Mouse (Mus musculus): ENCODE results near the gene Npnt.

Npnt gene

DNA sequence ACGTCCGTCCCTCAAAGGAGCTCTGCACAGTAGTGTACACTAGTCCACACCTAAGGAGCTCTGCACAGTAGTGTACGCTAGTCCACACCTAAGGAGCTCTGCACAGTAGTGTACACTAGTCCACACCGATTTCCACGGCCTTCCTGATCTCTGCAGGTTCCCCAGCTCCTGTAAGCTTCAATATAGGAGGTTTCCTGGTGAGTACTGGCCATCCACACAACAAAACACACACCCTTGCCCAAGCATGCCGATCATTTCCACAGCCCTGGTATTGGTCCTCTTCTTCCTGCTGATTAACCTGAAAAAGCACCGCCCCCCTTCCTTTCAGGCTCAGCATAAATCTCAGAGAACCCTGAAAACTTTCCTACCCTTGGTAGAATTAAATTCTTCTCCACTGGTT lies 57.6 kb downstream of the Npnt start:
- DNase-seq (ENCODE audit: low spot score in 2 of 2): no peak

DNA sequence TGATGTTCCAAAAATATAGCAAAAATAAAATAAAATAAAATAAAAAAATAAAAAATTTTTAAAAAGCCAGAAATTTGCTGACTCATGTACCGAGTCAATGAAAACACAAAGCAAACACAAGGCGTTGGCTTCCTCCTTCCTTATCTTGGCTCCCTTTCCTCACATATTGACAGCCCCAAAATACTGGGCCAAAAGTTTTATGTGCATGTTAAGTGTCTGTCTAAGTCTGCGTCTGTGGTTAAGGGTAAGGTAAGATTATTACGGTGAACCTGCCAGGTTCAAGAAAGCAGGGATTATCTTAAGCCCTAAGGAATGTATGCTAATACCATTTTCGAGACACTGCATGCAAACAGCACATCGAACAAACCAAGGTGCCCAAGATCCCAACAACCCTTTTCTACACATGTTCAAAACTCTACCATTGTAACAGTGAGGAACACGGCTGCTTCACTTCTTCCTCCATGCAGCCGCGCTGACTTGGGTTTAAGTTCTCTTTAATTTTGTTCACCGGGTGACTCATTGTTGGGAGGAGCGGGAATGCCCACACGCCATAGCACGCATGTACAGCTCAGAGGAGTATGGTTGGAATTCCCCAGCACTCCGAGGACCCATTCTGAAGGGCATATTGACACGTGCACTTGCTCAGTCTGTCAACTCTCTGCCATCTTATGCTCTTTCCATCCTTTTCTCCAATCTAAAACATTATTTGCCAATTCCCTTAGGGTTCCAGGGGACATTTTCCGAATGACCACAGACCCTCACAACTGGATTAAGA lies 62.8 kb downstream of the Npnt start:
- no peak for DNase-seq (ENCODE audit: low spot score in 2 of 2)

DNA sequence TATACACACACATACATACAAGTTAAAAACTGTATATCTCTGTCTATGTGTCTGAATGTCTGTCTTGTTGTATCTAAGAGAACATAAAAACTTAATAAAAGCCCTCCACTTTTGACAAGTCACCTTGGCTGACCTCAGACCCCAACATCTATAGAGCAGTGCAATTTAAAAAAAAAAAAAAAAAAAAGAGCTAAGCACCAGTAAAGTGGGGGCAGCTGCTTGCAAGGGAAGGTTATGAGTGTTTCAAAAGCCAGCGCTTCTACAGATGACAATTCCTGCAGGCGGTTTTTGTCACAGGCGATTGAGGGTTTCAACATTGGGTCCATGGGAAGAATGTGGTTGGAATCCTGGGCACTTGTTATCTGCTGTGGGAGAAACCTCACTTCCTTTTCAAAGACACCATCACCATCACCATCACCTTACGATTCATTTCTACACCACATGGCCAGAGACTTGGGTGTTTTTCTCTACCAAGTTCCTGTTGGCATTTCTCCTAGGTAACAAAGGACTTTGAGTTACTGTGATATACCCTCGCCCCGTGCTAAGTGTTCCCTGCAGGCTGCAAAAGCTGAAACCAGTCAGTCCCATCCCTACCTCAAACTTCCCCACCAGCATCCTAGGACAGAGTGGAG lies 63.6 kb downstream of the Npnt start:
- no peak for DNase-seq (ENCODE audit: low spot score in 2 of 2)

- no peak for DNase-seq (ENCODE audit: low spot score in 2 of 2)
Observed at GRCm38 (mm10) chr3:132884459-132884858, 65.6 kb downstream of the Npnt start.

GRCm38 (mm10) chr3:132883256-132883655 lies 66.8 kb downstream of the Npnt start:
- DNase-seq (ENCODE audit: low spot score in 2 of 2): no peak

- DNase-seq (ENCODE audit: low spot score in 2 of 2): peak in 1 of 2 experiments; percentile 14
Observed at GRCm38 (mm10) chr3:132880826-132881225, 69.3 kb downstream of the Npnt start.

GRCm38 (mm10) chr3:132880361-132880760 lies 69.7 kb downstream of the Npnt start:
- no peak for DNase-seq (ENCODE audit: low spot score in 2 of 2)

- no peak for DNase-seq (ENCODE audit: low spot score in 2 of 2)
Observed at GRCm38 (mm10) chr3:132876933-132877676, 73.0 kb downstream of the Npnt start.

- DNase-seq (ENCODE audit: low spot score in 2 of 2): no peak
Observed at GRCm38 (mm10) chr3:132876011-132876708, 73.9 kb downstream of the Npnt start.

GRCm38 (mm10) chr3:132873251-132873650 lies 76.8 kb downstream of the Npnt start:
- no peak for DNase-seq (ENCODE audit: low spot score in 2 of 2)

GRCm38 (mm10) chr3:132871318-132871904 lies 78.7 kb downstream of the Npnt start:
- no peak for DNase-seq (ENCODE audit: low spot score in 2 of 2)

DNA sequence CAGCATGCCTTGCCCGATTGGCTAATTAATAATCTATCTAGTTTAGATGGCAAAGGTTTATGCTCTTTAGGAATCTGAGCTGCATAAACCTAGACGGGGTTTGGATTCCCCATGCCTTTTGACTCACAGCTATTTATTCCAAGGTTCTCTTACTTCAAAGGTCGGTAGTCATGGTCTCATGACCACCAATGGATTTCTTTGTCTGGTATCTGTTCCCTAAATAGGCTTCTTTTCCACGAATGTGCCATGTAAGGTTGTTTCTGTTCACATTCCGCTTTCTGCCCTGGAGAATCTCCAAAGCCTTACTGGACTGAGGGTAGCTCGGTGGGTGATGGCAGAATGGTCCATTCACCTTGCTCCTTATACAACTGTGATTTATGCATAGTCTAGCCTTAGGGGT lies 80.0 kb downstream of the Npnt start:
- no peak for DNase-seq (ENCODE audit: low spot score in 2 of 2)

- DNase-seq (ENCODE audit: low spot score in 2 of 2): no peak
Observed at GRCm38 (mm10) chr3:132868838-132869237, 81.3 kb downstream of the Npnt start.

DNA sequence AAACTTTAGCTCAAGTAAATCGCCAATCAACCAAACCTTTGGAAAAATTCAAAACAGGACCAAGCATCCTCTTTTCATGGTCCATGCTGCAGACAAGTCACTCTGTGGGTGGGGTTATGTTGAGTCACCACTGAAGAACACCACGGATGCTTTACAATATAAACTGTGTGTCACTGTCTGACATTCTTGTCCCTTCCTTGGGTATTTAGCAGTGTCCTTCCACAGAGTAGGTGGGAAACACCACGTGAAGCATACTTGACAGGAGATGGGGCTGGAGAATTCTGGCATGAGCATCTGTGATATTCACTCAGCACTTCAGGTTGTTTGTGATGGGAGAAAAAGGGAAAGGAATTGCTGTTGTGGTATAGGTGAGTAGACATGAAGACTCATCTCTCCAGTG lies 83.1 kb downstream of the Npnt start:
- DNase-seq (ENCODE audit: low spot score in 2 of 2): no peak

DNA sequence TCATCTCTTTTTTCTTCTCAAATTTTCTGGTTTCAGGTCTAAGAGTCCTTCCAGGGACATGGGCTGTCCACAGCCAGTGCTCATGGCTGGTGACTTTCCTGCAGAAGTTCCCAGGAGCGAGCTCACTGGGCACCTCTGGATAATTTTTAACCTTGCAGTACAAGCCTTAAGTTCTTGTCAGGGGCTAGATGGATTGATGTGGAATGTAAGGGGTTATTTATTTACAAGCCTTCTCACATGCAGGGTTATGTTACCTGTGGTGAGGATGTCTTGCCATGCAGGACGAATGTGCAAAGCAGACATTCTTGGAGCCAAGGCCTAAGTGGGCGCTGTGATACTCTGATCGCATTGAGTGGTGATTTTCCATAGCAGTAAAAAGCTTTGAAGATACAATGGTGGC lies 84.5 kb downstream of the Npnt start:
- no peak for DNase-seq (ENCODE audit: low spot score in 2 of 2)

GRCm38 (mm10) chr3:132864986-132865385 lies 85.1 kb downstream of the Npnt start:
- no peak for DNase-seq (ENCODE audit: low spot score in 2 of 2)

DNA sequence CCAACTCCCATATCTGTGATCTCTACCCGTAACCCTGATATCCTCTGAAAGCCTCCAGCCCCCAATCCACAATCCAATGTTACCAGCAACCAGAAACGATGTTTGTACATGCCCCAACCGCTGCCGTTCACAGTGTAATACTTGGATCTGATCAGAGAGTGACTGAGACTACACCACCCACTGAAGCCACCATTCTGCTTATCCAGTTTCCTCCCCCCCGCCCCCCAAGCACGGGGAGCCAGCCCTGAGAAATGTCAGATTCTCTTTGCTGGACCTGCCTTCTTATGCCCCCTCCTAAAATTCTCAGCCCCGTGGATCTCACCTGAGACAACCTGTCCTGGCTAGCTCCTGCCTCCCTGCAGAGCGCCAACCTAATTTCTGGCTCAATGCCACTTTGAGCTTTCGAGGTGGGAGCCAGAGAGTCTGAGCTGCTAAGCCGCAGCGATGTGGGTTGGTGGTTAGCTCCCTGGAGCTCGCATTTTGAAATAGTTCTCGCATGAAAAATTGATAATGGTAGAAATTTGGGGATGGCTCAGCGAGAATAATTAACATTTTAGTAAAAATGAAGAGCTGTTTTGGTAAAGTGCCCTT lies 85.7 kb downstream of the Npnt start:
- DNase-seq (ENCODE audit: low spot score in 2 of 2): no peak

DNA sequence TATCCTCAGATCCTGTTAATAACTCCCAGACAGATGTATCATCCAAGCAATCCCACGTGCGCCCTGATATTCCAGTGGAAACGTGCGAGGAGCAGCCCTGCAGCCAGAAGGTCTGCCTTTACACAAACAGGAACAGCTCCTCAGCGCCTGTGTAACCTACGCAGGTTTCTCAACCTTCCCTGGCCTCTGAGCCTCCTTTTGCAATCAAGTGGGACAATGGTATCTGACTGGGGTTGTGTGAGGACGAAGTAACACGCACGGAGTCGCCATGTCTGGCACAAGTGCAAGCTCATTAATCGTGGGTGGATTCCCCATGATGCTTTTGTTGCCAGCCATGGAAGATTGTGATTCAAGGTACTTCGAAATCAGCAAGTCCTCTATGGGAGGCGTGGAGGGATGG lies 86.2 kb downstream of the Npnt start:
- no peak for DNase-seq (ENCODE audit: low spot score in 2 of 2)

- no peak for DNase-seq (ENCODE audit: low spot score in 2 of 2)
Observed at GRCm38 (mm10) chr3:132860796-132861195, 89.3 kb downstream of the Npnt start.

DNA sequence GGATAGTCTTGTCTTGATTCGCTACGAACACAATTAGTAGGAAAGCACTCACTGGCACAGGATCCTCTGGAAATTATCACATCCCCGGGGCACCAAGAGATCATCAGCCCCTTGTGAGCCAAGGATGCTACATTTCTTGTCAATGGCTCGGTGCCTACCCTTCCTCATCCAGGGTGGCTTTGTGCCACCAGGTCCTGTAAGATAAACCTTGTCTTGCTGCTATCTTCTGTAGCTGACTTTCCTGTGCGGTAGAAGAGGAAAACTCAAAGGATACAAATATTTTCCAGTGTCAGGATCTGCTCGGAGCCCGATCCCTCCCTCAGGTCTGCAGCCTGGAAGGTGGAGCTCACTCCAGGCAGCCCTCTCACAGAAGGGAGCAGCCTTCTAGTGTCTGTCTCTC lies 90.5 kb downstream of the Npnt start:
- DNase-seq (ENCODE audit: low spot score in 2 of 2): no peak

GRCm38 (mm10) chr3:132858849-132859248 lies 91.2 kb downstream of the Npnt start:
- DNase-seq (ENCODE audit: low spot score in 2 of 2): no peak
